Mouse (Mus musculus) lung, postnatal 0 days (tissue): ENCODE measurements around the gene Myl7.

Experiments used
- CTCF ChIP-seq: IDR thresholded peaks from 2 replicates; pipeline ENCODE4 v1.5.1; 2016; ENCODE audit warnings: antibody characterized with exemption, mild to moderate bottlenecking
- EP300 ChIP-seq: IDR thresholded peaks from 2 replicates; pipeline ENCODE4 v1.6.1; 2016; ENCODE audit warnings: antibody characterized with exemption, mild to moderate bottlenecking, control low read depth

DNA sequence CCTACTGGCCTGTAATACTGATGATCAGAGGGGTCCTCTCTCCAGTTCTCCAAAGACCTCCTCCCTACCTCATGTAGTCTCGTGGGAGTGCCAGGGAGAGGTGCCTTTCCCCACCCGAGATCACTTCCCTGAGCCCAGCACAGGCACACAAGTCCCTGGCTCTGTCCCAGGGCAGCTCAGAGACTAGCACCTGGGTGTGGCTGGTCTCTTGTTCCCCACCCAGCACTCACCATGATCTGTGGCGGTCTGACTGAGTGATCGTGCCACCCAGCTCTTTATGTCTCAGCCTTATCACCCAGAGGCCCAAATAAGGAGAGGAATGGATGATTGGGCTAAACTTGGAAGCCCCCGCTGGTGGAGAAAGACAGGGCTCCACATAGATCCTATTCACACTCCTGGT is at the start of gene Myl7:
- TF ChIP-seq CTCF (no peak), EP300 (no peak)
